Mouse (Mus musculus): ENCODE data around the gene Elane.

The Elane gene

GRCm38 (mm10) chr10:79886054-79886453 is at the start of gene Elane:
Gene Elane (plus strand): TSS chr10:79886247.
- H3K27me3 ChIP-seq (ENCODE audit: control insufficient read depth, insufficient read depth, low read length, poor library complexity, severe bottlenecking) = no peaks in the 10 kb centered on the region
- H3K36me3 ChIP-seq (ENCODE audit: control insufficient read depth, insufficient read depth, low read length, poor library complexity, severe bottlenecking) = no peaks in the 10 kb centered on the region
- no peak for DNase-seq (ENCODE audit: low read depth, low spot score)

GRCm38 (mm10) chr10:79836918-79837317 is 49.1 kb upstream of the Elane start:
- DNase-seq (ENCODE audit: low read depth, low spot score) = peak; percentile 23
- Histone ChIP-seq H3K36me3 (ENCODE audit: control insufficient read depth, insufficient read depth, low read length, poor library complexity, severe bottlenecking) (no peaks in the 10 kb centered on the region), H3K27me3 (ENCODE audit: control insufficient read depth, insufficient read depth, low read length, poor library complexity, severe bottlenecking) (no peaks in the 10 kb centered on the region)

GRCm38 (mm10) chr10:79838151-79838550 is 47.9 kb upstream of the Elane start:
- DNase-seq (ENCODE audit: low read depth, low spot score) = no peak

GRCm38 (mm10) chr10:79840091-79840490 is 46.0 kb upstream of the Elane start:
- Histone ChIP-seq H3K27me3 (ENCODE audit: control insufficient read depth, insufficient read depth, low read length, poor library complexity, severe bottlenecking) (no peaks in the 10 kb centered on the region), H3K36me3 (ENCODE audit: control insufficient read depth, insufficient read depth, low read length, poor library complexity, severe bottlenecking) (no peaks in the 10 kb centered on the region)
- no peak for DNase-seq (ENCODE audit: low read depth, low spot score)

More at GRCm38 (mm10) chr10:79838151-79838550, 47.9 kb upstream of the Elane start:
- no peaks in the 10 kb centered on the region for H3K36me3 ChIP-seq (ENCODE audit: control insufficient read depth, insufficient read depth, low read length, poor library complexity, severe bottlenecking)
- H3K27me3 ChIP-seq (ENCODE audit: control insufficient read depth, insufficient read depth, low read length, poor library complexity, severe bottlenecking) = no peaks in the 10 kb centered on the region

- H3K27me3 ChIP-seq (ENCODE audit: control insufficient read depth, insufficient read depth, low read length, poor library complexity, severe bottlenecking) = no peaks in the 10 kb centered on the region
- no peaks in the 10 kb centered on the region for H3K36me3 ChIP-seq (ENCODE audit: control insufficient read depth, insufficient read depth, low read length, poor library complexity, severe bottlenecking)
- no peak for DNase-seq (ENCODE audit: low read depth, low spot score)
These were observed 45.1 kb upstream of the Elane start for GRCm38 (mm10) chr10:79840644-79841551.

- Histone ChIP-seq H3K36me3 (ENCODE audit: control insufficient read depth, insufficient read depth, low read length, poor library complexity, severe bottlenecking) (no peaks in the 10 kb centered on the region), H3K27me3 (ENCODE audit: control insufficient read depth, insufficient read depth, low read length, poor library complexity, severe bottlenecking) (no peaks in the 10 kb centered on the region)
- DNase-seq (ENCODE audit: low read depth, low spot score) = no peak
These were observed 43.7 kb upstream of the Elane start for GRCm38 (mm10) chr10:79842322-79842721.

GRCm38 (mm10) chr10:79843476-79843875 is 42.6 kb upstream of the Elane start:
- no peak for DNase-seq (ENCODE audit: low read depth, low spot score)

GRCm38 (mm10) chr10:79846553-79846952 is 39.5 kb upstream of the Elane start:
- DNase-seq (ENCODE audit: low read depth, low spot score) = no peak
- H3K27me3 ChIP-seq (ENCODE audit: control insufficient read depth, insufficient read depth, low read length, poor library complexity, severe bottlenecking) = no peaks in the 10 kb centered on the region
- H3K36me3 ChIP-seq (ENCODE audit: control insufficient read depth, insufficient read depth, low read length, poor library complexity, severe bottlenecking) = no peaks in the 10 kb centered on the region

More at GRCm38 (mm10) chr10:79843476-79843875, 42.6 kb upstream of the Elane start:
- H3K36me3 ChIP-seq (ENCODE audit: control insufficient read depth, insufficient read depth, low read length, poor library complexity, severe bottlenecking) = no peaks in the 10 kb centered on the region
- no peaks in the 10 kb centered on the region for H3K27me3 ChIP-seq (ENCODE audit: control insufficient read depth, insufficient read depth, low read length, poor library complexity, severe bottlenecking)

- no peaks in the 10 kb centered on the region for H3K27me3 ChIP-seq (ENCODE audit: control insufficient read depth, insufficient read depth, low read length, poor library complexity, severe bottlenecking)
- peak; percentile 50 for DNase-seq (ENCODE audit: low read depth, low spot score)
- no peaks in the 10 kb centered on the region for H3K36me3 ChIP-seq (ENCODE audit: control insufficient read depth, insufficient read depth, low read length, poor library complexity, severe bottlenecking)
These were observed 36.0 kb upstream of the Elane start for GRCm38 (mm10) chr10:79849941-79850628.

- Histone ChIP-seq H3K36me3 (ENCODE audit: control insufficient read depth, insufficient read depth, low read length, poor library complexity, severe bottlenecking) (no peaks in the 10 kb centered on the region; the same call in 1 of the 2 replicates), H3K27me3 (ENCODE audit: control insufficient read depth, insufficient read depth, low read length, poor library complexity, severe bottlenecking) (no peaks in the 10 kb centered on the region)
- no peak for DNase-seq (ENCODE audit: low read depth, low spot score)
These were observed 34.4 kb upstream of the Elane start for GRCm38 (mm10) chr10:79851653-79852052.

GRCm38 (mm10) chr10:79852107-79852789 is 33.8 kb upstream of the Elane start:
- Histone ChIP-seq H3K27me3 (ENCODE audit: control insufficient read depth, insufficient read depth, low read length, poor library complexity, severe bottlenecking) (no peaks in the 10 kb centered on the region), H3K36me3 (ENCODE audit: control insufficient read depth, insufficient read depth, low read length, poor library complexity, severe bottlenecking) (no peaks in the 10 kb centered on the region; the same call in 1 of the 2 replicates)
- DNase-seq (ENCODE audit: low read depth, low spot score) = no peak

- no peaks in the 10 kb centered on the region for H3K27me3 ChIP-seq (ENCODE audit: control insufficient read depth, insufficient read depth, low read length, poor library complexity, severe bottlenecking)
- no peaks in the 10 kb centered on the region; the same call in 1 of the 2 replicates for H3K36me3 ChIP-seq (ENCODE audit: control insufficient read depth, insufficient read depth, low read length, poor library complexity, severe bottlenecking)
- no peak for DNase-seq (ENCODE audit: low read depth, low spot score)
These were observed 33.2 kb upstream of the Elane start for GRCm38 (mm10) chr10:79852827-79853226.

- no peak for DNase-seq (ENCODE audit: low read depth, low spot score)
- H3K36me3 ChIP-seq (ENCODE audit: control insufficient read depth, insufficient read depth, low read length, poor library complexity, severe bottlenecking) = no peaks in the 10 kb centered on the region; the same call in 1 of the 2 replicates
- H3K27me3 ChIP-seq (ENCODE audit: control insufficient read depth, insufficient read depth, low read length, poor library complexity, severe bottlenecking) = no peaks in the 10 kb centered on the region
These were observed 32.7 kb upstream of the Elane start for GRCm38 (mm10) chr10:79853392-79853791.

- peak; percentile 100 for DNase-seq (ENCODE audit: low read depth, low spot score)
- H3K27me3 ChIP-seq (ENCODE audit: control insufficient read depth, insufficient read depth, low read length, poor library complexity, severe bottlenecking) = no peaks in the 10 kb centered on the region
- peaks cover 1% of the 10 kb centered on the region for H3K36me3 ChIP-seq (ENCODE audit: control insufficient read depth, insufficient read depth, low read length, poor library complexity, severe bottlenecking)
These were observed 31.9 kb upstream of the Elane start, which contains the start of gene Ptbp1 for GRCm38 (mm10) chr10:79853860-79854795. Gene Ptbp1 (plus strand): TSS chr10:79854427.

Data from splenic B cell, adult 2 months (primary cell).